Mouse (Mus musculus): ENCODE measurements around the gene Alb.
A peak's percentile ranks its signal among the peaks of the same experiment; 100 is the strongest.

Gene Alb

DNA sequence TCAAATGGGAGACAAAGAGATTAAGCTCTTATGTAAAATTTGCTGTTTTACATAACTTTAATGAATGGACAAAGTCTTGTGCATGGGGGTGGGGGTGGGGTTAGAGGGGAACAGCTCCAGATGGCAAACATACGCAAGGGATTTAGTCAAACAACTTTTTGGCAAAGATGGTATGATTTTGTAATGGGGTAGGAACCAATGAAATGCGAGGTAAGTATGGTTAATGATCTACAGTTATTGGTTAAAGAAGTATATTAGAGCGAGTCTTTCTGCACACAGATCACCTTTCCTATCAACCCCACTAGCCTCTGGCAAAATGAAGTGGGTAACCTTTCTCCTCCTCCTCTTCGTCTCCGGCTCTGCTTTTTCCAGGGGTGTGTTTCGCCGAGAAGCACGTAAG is at the start of gene Alb:
TSS of gene Alb (plus strand) at position 279 of the 400 bp plus-strand sequence.
- DNase-seq: no peak

DNA sequence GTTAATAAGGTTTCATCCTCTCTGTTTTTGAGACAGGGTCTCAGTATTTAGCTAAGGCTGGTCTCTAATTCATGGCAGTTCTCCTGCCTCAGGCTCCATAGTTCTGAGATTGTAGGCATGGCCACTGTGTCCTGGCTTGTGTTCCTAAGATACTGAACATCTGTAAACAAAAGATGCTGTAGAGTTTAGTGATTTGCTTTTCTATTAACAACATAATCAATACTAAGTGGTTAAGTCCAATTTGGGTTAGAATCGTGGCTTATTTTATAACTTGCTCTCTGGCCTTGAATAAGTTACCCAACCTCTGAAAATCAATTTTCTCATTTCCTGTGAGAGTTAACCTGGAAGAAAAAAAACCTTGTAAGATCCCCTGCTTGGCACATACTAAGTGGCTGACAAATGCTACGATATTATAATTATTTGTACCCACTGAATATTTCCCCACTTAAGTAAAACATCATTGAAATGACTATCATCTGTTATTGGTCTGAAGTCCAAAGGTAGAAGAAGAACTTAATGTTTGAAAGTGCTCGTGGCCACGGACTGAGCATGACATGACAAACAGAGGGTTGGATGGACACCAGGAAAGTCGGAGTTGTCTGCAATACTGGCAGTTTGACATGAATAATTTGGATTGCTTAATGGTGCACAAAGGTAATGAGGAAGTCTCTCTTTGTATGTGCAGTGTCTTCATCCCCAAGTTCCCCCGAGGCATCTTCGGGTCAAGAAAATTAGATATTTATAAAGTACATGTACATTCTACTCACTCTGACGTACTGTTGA is 46.4 kb upstream of the Alb start:
- DNase-seq: no peak

DNA sequence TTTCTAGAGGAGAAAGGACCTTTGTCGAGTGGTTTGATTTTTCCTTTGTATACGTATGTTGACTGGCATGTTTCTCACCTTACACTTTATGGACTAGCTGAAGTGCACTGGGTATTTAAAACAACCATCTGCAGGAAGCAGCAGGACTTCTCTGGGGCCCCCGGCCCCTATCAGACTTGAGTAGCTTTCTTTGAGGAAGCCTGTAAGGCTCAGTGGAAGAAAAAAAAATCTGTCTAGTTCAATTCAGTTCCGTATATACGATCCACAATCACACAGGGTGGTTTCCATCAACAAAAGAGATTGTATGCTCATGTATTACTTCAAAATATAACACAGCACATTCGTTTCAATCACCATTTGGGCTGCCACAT is 45.8 kb upstream of the Alb start:
- DNase-seq: no peak

DNA sequence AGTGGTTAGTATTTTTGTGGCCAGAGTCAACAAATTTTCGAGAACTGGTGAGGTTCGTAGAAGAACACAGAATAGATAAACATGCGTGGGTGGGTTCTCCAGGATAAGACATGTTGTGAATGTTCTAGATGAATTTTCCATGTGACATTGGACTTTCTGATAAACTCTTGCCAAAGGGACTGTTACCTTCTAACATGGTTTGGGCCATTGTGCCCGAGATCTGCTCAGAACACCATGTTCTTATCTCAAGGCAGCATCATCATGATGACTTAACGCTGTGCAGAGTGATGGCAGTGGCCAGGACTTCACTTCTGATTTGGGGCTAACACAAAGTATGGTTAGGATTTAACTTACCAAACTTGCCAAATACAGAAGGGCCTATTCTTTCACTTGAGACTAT is 36.1 kb upstream of the Alb start:
- DNase-seq: no peak

DNA sequence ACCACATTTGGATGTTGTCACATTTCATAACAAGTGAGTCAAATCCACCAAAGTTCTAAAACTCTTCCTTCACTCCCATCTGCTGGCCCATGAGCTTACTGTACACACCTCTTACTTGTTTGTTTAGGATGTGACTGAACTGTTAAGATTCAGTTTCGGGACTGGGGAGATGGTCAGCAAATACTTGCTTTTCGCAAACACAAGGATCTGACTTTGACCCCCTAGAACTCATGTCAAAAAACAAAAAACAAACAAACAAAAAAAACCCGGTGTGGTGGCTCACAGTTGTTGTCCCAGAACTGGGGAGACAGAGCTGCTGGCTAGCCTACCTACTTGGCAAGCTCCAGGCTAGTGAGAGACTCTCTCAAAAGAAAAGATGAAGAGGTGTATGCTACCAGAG is 35.5 kb upstream of the Alb start:
- DNase-seq: no peak

DNA sequence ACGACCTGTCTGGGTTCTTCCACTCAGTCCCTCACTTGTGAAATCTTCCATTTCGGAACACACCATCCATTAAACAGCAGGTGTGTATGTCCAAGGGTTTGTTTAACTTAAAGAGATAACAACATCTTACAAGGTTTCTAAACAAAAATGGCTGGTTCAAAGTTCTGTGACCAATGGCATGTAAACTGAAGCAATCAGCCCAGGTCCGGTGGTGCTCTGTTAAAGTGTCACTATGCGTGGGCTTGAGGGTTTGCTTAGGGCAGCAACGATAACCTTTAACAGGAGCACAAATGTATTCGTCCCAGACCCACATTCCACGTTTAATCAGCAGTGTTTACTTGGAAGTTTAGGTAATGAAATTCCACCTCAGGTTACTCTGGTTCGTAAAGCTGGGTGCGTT is 29.6 kb upstream of the Alb start:
- DNase-seq: no peak

DNA sequence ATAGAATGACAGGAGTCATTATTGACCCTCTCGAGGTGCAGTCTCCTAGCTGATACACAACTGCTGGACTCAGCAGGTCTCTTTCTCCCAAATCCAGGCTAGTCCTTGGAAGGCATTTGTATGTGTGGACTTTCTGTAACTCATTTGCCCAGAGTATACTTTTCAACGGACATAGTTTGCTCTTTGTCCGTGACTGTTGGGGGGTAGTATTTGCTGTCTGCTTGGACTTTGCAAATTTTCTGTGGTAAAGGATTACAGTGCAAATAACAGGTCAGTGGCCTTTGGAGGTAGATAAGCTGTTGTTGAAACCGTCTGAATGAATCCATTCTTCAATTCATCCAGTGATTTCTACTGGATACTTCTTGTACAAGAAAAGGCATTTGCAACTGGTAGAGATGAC is 21.5 kb upstream of the Alb start:
- DNase-seq: no peak

DNA sequence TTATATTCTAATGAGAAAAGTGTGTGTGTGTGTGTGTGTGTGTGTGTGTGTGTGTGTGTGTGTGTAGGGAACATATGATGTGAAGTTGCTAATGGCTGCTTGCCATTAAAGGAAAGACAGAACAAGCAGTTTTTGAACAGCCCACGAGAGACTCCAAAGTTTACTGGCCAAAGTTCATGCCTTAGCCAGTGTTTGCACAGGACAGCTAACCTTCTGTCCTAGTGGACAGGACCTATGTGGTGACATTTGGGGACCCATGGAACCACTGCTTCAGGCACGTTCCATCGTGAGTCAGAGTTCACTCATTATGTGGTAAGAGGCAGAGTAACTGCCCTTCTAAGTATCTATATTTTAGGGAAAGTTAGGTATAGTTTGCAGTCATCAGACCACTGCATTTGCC is 13.1 kb upstream of the Alb start:
- DNase-seq: no peak

DNA sequence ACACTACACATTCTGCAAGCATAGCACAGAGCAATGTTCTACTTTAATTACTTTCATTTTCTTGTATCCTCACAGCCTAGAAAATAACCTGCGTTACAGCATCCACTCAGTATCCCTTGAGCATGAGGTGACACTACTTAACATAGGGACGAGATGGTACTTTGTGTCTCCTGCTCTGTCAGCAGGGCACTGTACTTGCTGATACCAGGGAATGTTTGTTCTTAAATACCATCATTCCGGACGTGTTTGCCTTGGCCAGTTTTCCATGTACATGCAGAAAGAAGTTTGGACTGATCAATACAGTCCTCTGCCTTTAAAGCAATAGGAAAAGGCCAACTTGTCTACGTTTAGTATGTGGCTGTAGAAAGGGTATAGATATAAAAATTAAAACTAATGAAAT is 10.7 kb upstream of the Alb start:
- DNase-seq: no peak

DNA sequence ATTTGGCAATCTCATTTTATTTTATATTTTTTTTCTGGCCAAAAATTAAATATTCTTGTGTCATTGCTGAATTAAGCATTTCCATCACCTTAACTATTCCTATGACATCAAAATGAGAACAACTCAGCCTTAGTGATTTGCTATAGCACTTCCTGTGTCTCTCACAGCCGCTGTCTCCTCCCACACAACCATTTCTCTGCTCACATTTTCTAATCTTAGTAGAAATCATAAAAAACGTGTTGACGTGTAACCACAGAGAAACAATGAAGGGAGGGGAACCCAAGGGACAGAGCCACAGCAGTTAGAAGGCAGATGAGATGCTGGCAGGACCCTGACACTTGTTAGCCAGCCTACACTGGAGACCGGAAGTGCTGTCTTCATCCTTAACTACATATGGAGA is 8.0 kb upstream of the Alb start:
- DNase-seq: no peak

DNA sequence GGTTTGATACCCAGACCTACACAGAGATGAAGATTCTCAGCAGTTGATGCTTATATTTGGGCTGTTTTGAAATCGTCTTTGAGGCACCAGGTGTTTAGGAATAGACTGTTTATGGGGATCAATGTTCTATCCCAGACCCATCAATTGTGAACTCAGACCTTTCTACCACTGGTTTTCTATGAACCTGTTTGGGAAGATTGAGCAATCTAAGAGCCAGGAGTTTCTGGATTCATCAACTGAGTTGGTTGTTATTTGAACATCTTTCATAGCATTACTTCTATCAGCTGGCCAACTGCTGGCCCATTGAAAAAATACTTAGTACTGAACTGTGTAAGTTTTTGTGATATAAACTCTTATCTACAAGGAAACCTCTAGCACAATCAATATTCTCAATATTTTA is 3.5 kb upstream of the Alb start:
- no peak for DNase-seq

DNA sequence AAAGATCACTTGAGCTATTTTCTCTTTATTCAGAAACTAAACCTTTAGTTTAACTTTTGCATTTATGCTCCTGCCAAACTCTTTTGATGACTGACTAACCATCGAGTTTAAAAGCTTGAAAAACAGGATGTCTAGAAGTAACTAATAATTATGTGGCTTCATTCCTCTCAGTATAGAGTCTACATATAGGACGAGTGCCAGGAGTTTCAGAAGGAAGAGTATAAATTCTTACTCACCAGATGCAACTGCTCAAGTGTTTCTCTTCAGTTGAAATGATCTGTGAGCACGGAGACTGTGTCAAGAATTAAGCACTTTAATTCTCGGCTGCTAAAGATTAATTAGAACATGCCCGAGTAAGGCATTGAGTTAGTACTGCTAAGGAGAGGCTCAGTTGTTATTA is 2.0 kb upstream of the Alb start:
- no peak for DNase-seq

DNA sequence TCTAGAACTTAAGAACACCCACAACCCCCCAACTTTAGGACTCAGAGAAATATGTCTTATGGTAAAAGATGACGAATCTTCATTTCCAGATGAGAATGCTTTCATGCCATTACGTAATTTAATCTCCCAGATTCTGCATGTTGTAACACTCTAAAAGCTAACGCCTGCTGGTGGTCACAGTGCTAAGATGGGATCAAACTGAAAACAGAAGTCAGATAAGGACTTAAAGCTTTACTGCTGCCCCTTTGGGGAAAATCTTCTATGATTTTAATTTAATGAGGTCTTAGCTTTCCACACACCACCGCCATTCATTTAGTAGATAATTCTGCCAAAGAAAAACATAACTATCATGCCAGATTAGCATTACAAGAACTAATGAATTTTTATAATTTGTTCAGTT is 6.1 kb downstream of the Alb start:
- no peak for DNase-seq

DNA sequence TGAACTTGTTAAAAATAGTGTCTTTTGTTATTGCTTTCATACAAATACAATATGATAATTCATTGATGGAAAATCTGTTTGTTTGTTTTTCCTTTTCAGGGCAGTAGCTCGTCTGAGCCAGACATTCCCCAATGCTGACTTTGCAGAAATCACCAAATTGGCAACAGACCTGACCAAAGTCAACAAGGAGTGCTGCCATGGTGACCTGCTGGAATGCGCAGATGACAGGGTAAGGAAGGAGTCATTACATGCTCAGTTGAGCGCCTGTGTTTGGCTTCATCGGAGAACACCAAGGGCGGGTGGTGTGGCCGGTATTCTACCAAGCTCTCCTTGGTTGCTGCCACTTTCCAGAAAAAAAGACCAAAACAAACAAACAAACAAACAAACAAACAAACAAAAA is 6.5 kb downstream of the Alb start:
- DNase-seq: peak in 1 of 2 experiments; percentile 6

DNA sequence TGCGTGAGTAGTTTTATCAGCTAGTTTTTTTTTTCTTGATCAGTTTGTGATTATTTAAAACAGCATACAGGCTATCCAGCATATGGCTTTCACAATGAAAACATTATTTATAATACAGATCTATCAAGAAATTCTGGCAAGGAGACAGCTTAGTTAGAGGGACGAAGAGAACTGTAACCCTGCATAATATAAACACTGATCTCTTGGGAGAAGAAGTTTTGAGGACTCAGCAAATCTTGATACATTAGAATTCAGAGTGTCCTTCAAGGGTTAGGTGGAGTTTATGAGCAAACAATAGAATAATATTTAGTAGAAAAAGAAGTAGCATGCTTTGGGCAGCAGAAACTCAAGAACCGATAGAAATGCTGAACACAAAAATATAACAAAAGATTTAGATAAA is 10.1 kb downstream of the Alb start:
- no peak for DNase-seq

DNA sequence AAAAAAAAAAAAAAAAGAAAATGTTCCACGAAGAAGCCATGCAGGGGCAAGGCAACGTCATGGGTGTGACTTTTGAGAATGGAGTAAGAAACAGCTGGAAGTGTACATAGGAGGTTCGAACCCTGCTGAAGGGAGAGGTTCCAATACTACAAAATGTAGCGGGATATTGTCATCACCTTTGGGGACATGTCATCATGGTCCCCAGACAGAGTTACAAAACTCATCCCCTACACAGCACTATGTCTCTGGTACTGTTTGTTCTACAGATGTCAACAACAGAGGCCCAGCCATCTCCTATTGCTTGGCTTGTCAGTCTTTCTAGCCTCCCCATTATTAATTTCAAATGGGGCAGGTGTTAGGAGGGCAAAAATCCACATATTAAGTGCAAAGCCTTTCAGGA is 13.2 kb downstream of the Alb start:
- no peak for DNase-seq

DNA sequence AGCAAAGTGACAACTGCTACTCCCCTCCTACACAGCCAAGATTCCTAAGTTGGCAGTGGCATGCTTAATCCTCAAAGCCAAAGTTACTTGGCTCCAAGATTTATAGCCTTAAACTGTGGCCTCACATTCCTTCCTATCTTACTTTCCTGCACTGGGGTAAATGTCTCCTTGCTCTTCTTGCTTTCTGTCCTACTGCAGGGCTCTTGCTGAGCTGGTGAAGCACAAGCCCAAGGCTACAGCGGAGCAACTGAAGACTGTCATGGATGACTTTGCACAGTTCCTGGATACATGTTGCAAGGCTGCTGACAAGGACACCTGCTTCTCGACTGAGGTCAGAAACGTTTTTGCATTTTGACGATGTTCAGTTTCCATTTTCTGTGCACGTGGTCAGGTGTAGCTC is 13.7 kb downstream of the Alb start:
- DNase-seq: no peak

DNA sequence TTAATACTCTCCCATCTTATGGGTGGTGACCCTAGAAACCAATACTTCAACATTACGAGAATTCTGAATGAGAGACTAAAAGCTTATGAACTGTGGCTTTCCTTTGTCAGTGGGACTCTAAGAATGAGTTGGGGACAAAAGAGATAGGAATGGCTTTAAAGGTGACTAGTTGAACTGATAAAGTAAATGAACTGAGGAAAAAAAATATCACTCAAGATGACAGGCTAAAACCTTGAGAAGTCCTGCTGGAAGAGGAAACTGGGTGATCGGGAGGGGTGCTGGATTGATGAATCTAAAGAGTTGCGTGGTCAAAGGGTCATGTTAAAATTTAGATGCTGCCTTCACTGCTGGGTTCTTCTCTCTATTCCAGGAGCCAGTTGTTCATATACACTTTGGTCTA is 16.0 kb downstream of the Alb start:
- DNase-seq: no peak

DNA sequence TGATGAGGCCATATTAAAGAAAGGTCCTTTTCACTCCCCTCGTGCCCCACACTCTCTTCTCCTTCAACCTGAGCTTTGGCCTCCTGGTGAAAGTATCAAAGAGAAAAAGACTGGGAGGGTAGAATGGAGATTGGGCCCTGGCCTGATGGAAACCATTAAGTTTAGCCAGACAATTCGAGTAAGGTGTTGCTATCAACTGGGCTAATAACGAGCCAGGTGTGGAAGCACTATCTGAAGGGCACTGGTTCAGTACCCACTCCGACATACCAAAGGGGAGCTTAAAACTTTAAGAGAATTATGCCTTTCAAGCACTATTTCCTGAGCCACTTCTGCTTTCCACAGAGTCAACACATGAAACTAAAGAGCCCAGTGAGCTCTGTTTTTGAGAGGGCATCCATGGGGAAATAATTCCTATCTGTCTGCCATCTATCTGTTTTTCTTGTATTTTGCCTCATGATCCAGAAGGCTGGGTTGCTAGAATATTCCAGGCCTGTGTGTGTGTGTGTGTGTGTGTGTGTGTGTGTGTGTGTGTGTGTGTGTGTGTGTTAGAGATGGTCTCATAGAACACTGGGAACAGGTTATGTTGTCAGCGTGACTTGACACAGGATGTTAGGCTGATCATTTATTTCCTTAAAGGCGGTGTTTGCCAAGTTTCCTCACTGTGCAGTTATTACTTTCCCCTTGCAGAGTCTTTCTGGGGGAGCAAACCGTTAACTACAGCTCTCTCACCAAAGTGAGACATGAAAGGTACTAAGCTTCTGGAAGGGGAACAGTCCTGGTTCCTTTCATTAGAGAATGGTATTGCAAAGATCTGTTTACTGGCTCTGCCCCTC is 16.8 kb downstream of the Alb start:
- DNase-seq: no peak

DNA sequence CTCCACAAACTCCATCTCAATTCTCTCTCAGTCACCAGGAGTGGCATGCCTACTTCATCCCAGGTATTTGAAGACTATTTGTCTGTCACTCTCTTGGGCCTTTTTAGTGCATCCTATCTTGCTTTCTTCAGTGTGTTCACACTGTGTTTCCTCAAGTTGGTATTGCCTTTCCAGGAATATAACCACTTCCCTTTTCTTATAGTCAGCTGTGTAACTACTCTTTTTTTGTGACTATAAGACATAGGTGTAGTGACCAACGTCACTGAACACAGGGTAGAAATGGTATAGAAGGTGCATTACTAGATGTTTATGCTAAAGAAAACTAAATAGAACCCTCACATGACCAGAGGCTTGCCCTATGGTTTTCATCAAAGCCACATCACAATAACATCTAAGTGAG is 18.2 kb downstream of the Alb start:
- DNase-seq: no peak

DNA sequence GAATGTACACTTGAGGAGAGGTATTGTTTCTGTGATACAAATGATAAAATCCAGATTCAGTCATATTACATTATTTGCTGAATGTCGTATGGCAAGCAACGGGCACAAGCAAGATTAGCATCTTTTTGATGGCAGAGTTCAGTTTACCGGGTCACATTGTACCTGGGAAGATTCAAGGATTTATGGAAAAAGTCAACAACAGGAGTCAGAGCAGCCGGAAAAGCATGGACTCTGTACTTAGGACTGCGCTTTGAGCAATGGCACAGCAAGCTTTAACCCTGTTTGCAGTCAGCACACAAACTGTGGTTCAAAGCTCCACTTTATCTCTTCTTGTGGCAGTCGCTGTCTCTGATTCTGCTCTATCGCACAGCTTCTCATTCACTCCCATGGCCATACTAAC is 24.9 kb downstream of the Alb start:
- no peak for DNase-seq

DNA sequence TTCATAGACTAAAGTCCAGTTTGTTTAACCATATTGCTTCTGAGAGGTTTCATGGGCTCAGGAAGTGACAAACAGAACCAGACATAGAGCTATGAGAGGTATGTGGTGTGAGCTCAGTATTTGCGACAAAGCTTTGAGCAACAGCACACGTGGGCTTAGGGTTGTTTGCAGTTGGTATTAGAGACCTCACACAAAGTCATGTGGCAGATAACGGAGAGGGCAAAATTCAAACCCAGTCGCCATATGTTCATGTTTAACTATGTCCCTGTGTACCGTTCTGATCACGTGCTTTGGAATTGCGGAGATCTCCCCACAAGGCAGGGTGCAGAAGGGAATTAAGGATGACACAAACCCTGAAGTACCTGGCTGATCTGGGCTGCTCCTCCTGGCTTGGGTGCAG is 27.6 kb downstream of the Alb start:
- no peak for DNase-seq

DNA sequence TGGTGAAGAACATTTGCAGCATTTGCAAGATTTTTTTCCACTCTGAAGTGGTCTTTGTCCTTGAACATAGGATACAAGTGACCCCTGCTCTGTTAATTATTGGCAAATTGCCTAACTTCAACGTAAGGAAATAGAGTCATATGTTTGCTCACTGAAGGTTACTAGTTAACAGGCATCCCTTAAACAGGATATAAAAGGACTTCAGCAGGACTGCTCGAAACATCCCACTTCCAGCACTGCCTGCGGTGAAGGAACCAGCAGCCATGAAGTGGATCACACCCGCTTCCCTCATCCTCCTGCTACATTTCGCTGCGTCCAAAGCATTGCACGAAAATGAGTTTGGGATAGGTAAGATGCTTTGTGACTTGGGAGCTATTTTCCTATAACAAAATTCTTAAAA is 29.8 kb downstream of the Alb start, which contains the start of gene Afp:
TSS of gene Afp (plus strand) at position 220 of the 400 bp plus-strand sequence.
- no peak for DNase-seq

DNA sequence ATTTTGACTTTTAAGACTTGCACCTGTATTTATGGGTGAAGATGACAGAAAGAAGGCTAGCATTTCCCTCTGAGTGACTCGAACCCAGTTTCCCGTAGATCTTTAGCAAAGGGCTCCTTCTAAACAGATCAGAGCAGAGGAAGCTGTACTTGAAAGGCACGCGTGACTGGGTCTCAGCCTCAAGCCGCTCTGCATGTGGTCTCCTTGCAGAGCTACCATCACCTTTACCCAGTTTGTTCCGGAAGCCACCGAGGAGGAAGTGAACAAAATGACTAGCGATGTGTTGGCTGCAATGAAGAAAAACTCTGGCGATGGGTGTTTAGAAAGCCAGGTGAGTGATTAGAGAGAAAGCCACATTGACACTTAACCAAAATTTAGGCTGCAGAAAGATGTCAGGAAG is 31.7 kb downstream of the Alb start:
- DNase-seq: no peak

DNA sequence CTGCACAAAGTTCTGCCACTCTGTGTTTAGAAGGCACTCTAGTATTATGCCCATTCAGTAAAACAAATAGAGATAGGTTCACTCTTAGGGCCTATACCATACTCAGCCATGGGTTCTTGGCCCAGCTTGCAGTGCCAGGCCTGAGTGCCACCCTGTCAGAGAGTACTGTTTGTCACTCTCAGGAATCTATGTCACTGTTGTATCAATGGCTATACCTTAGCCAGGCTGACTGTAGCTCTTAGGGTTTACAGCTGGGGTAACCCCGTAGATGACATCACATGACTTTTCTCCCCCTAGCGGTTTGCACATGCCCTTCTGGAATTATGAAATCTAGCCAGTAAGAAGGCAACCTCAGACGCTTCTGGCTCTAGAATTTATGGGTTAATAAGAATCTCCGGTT is 33.6 kb downstream of the Alb start:
- no peak for DNase-seq

Data from cerebellum, postnatal 25 days (tissue).